Mouse (Mus musculus) right cerebral cortex, postnatal 36 days (tissue): ENCODE results near the gene Kansl1.

Source experiments
- DNase-seq, 2 experiments: peaks; one replicate each; pipeline ENCODE4 v3.0.0; 2022; ENCODE audit warnings: low spot score in 2 of 2, mixed read lengths in 1 of 2

The Kansl1 gene

DNA sequence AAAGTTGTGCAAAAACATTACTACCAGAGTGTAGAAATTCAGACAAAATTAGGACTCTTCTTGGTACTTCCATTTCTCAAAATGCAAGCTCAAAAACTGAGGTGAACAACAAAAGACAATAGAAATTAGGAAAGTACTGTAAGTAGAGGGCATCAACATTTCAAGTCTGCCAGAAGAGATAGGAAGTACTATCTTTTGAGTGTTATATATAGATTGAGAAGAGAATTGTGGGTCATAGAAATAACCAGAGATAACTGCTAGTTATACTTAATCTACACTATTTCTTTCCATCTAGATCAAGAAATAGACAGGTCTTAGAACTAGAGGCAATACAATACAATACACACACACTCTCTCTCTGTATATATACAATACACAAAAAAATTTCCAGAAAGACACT, 30.2 kb downstream of the Kansl1 start:
- no peak for DNase-seq

DNA sequence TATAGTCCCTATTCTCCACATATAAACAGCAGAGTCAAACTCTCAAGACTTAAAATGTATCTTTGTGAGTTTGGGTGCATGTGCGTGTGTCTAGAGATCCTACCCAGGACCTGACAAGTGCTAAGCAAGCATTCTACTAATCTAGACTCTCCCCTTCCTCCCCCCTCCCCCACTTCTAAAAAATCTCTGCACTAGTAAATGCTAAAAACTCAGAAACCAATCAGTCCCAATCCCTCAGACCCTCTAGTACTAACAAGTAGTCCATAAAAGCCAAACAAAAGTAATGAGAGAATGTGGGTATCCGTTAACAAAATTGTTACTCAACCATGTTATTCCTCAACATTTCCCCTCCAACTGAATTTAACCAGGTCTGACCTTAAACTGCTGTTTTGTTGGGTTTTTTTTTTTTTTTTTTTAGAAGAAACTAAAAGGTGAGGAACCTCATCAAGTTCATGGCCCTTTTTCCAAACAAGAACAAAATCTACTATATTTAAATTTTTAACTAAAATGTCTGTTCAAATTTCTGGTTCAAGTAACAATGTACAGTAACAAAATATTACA, 32.2 kb downstream of the Kansl1 start:
- DNase-seq: no peak

DNA sequence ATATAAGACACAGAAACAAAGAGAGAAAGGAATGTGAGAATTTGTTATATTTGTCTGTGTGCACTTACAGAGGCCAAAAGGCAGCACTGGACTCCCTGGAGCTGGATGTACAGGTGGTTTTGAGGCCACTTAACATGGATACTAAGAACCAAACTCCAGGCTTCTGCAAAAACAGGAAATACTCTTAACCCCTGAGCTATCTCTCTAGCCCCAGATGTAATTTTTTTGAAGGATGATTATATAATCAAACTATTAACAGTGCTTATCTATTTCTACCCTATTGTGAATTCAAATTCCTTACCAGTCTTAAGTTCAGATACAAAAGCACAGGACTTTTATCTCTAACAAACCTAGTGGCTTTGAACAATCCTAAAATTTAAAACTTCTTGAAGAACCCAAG, 32.9 kb downstream of the Kansl1 start:
- no peak for DNase-seq

DNA sequence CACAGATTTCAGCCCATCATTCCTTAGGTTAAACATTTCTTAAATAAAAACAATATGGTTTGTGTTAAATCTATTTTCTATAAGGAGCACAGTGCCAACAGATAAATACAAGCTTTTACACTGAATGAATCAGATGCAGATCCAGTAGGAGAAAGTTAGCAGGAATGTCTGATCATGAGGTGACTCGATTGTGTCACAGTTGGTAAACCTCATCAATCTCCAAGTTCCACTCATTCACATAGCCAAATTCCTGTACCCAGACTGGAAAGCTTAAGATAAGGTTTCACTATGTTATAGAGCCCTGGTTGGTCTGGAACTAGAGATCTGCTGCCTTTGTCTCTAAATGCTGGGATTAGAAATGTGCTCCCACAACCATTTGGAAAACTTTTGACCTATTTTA, 33.5 kb downstream of the Kansl1 start:
- DNase-seq: no peak

DNA sequence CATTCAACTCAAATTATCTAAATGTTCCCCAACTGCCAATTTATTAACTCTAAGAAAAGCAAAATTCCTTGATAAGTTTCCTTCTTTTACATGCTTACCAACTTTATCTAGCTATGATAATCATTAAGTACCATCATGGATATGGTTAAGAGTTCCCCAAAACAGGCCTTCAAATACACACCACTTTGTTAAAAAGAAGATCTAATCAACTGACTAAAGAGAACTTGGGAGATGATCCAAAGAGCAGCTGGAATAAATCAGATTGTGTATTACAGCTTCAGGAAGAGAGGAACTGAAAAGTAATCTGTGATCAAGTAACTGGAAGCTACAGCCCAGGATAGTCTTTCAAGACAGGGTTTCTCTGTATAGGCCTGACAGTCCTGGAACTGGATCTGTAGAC, 36.4 kb downstream of the Kansl1 start:
- DNase-seq: no peak

DNA sequence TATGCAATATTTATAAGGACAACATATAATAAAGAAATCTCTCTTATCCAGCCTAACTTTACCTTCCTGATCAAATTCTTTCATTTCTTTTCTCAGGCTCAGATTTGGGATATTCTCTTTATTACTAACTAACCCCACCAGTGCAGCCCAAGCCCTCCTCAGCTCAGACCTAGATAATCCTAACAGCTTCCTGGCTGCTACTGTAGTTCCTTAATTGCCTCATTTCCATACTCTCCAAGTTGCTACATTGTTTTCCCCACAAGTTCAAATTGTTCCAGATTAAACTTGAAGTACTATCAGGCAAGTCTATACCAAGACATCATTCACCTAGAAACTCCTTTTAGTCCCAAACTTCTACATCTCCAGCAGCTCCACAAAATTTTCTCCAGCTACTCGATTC, 36.9 kb downstream of the Kansl1 start:
- no peak for DNase-seq

DNA sequence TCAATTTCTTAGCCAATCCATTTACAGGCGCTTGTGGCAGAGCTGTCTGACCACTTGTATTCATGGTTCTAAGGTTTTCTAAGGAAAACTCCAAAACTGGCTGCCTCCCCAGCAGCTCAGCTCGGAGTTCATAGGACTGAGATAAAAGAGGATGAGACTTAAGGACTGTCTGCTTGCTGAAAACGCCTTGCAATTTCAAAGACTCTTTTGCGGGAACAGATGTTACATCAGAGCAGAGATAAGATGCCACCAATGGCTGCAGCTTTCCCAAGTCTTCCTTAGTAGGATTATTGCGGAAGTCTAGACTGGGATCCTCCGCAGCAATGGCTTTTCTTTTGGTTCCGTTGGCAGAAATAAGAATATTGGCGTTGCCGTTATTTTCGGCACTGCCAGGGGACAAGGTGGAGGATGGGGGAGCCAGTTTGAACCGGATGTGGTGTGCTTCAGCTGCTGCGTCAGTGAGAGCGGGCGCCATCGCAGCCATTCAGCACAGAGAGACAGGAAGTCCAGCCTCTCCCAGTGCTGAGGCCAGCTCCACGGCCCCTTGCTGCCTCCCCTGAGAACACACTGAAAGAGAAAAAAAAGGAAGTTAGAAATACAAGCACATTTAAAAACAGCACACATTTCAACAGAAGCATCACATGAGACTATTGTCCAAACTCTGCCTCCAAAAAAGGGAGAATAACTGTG, 43.8 kb downstream of the Kansl1 start:
- peak in 1 of 2 experiments; percentile 9 for DNase-seq

DNA sequence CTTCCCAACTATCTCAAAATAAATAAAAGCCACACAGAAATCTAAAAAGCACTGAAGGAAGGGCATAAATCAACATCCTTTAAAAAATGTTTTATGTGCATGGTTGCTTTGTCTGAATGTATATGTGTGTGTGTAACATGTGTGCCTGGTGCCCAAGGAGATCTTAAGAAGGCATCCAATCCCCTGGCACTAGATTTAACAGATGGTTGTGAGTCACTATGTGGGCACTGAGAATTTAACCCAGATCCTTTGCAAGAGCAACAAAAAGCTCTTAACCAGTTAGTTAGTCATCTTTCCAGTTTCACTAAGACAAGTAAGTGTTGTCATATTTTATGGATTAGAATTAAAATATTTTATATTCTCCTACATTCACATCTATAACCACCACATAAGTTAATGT, 56.4 kb downstream of the Kansl1 start:
- DNase-seq: peak in 1 of 2 experiments; percentile 8

DNA sequence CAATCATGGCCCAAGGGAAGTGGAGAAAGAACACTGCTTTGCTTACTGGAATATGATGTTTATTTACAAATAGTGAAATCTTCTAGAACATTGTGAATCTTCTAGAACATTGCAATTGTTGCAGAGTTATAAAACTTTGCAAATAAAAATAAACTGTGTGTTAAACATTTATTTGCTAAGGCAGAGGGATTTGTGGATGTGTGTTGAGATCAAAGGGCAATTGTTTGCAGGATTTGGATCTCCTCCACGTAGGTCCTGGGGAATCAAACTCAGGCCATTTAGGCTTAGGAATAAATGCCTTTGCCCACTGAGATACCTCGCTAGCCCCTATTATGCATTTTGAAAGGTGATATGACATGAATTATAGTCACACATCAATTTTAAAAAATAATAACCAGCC, 61.3 kb downstream of the Kansl1 start:
- no peak for DNase-seq

DNA sequence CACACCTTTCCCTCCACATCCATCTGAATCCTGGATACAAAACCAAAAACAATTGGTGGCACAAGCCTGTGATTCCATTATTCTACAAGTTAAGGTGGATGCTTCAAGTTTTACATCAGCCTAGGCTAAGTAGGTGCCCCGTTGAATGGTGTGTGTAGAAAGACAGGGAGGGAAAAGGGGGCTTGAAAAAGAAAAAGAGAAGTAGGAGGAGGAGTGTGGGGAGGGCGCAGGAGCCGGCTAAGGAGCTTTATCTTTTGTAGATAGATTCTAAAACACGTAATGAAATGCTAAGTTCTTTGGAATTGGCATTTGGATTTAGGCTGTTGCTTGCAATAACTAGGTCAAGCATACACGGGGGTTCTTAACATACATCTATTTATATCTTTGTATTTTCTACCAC, 67.7 kb downstream of the Kansl1 start:
- DNase-seq: no peak

DNA sequence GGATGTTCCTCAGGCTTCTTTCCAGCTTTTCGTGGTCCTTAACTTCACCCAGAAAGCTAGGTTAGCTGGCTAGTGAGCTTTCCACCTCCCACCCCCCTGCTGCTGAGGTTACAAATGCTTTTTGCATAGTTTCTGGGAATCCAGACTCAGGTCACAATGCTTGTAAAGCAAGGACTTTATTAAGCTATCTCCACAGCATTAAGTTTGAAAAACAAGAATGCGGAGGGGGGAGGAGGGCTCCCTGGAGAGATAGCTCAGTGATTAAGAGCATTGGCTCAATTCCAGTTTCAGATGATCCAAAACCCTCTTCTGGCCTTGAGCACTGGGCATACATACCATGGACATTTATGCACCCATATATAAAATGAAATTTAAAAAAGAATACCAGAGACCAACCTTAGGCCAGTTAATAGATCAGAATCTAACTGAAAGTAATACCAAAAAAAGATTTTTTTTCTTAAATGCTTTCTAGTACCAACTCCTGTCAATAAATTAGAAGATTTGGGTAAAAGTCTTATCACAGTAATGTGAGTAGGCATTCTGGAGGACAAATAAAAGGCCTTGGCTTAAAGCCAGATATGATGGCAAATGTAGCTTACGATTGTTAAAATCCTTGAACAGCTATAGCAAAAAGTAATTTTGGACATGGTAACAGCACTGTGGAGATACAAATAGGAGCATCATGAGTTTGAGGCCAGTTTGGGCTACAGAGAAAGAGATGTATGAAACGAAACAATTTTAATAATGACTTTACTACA, 69.0 kb downstream of the Kansl1 start:
- DNase-seq: no peak

DNA sequence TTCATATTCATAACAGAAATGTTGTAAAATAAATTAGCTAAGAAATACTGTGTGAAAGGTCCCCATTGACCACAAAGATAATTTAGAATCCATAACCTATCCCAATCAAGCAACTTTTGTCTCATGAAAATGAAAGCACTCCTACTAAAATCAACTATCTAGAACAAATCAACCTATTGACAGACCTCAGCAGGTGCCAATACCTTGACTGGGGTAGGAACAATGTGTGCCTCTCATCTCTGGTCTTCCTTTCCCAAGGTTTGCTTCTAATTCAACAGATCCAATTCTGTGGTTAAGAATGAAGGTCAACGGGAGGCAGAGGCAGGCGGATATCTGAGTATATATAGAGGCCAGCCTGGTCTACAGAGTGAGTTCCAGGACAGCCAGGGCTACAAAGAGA, 73.0 kb downstream of the Kansl1 start:
- no peak for DNase-seq

DNA sequence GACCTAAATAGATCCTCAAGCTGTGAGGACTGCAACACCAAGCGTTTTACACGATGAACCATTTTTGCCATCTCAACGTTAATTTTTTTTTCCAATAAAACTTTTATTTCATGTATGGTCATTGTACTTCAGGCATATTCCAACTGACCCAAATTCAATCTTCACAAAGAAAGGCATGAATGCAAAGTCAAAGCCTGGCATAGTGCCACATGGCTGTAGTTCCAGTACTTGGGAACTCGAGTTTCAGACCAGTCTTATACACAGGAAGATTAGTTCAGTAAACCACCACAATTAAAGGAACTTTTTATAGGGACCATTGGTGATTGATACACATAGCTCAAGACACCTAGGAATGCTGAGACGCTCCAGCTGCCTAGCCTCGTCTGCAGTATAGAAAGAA, 75.5 kb downstream of the Kansl1 start:
- no peak for DNase-seq

DNA sequence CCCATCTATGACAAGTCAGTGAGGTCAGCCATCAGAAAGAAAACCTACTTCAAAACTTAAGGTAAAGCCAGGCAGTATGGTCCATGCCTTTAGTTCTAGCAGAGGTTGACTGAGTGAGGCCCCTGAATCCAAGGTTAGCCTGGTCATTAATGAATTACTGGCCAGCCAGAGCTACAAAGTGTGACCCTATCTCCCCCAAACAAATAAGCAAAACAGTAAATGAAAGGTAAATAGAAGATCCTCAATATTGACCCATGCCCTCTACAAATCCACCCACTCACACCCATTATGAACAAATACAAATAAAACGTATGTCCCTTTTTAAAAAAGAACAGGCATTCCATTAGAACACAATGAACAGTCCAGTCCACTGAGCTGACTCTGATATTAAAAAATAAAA, 76.5 kb downstream of the Kansl1 start:
- no peak for DNase-seq

DNA sequence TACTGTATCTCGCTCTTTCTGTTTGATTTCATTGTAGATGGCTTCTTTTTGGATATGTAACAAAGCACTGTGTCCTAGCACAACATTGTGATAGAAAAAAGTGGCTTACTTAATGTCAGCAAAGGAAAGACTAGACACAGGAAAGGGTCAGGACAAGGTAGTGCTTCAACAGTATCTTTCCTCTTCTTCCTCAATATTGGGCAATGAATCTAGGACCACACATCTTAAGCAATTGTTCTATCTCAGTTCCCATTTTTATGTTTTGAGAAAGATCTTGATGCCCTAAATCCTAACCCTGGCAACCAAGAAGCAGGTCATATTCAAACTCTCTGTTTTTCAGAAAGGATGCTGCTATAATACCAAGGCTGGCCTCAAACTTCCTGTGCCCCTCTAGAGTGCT, 81.4 kb downstream of the Kansl1 start:
- DNase-seq: no peak

DNA sequence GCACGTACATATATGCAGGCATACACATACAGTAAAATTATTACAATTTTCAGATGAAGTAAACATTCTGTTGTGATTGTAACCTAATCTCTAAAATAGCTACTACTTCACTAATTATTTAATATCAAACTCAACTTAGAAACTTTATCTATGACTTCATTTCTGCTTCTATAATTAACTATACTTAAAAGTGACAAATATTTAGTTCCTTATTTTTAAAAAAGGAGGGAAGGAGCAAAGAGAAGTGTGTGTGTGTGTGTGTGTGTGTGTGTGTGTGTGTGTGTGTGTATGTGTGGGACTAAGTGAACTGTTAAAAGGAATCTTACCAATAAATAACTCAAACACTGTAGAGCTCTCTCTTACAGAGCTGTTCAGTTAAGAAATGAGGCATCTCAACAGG, 82.1 kb downstream of the Kansl1 start:
- DNase-seq: no peak

DNA sequence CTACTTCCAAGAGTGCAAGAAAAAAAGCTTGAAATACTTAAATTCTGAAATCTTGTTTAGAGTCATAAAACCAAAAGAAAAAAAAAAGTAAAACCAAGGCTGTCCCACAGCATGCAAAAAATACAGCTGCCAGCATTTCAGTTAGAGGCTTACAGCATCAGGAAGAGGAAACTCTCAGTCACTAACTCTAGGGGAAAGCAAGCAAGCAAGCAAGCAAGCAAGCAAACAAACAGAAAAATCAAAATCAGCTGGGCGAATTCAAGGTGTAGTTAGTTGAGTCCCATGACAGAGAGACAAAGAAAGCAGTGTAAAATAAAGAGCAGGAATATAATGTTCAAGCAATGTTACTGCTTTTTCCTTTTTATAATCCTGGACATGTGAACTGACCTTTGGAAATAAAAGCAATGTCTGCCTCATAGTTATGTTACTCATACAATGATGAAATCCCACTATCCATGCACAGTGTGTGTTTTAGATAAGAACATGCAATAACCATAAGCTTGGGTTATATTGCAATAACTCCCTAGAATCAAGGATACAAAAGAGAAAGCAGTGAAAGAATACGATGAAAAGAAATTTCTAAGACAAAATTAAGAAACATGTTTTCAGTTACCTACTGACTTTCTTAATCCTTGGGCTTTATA, 85.4 kb downstream of the Kansl1 start:
- DNase-seq: no peak

DNA sequence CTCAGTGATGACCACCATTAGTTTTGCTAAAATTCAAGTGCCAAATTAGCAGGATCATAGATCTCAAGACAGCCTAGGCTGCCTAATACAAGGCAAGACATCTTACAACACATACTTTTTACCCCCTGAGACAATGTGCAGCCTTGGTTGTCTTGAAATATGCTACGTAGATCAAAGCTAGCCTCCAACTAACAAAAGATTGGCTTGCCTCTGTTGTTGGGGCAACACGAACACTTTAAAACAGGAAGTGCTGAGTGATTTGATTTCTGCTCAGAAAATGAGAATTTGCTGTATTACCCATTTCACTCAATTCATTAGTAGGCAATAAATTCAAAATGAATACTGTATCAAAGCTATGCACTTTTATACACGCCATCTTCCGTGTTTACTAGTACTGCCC, 86.8 kb downstream of the Kansl1 start:
- no peak for DNase-seq

DNA sequence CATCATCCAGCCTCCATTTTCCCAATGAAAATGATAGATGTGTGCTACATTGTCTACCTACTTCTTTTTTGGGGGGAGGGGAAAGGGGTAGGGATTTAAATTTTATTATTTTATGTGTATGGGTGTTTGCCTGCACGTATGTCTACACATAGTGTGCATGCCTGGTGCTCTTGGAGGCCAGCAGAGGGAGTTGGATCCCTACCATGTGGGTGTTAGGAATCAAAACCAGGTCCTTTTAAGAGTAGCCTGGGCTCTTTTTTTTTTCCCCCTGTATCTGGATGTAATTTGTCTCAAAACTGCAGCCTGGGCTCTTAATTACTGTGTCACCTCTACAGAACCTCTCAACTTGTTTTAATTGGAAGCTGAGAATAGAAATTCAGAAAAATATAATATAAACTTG, 89.0 kb downstream of the Kansl1 start:
- DNase-seq: no peak

DNA sequence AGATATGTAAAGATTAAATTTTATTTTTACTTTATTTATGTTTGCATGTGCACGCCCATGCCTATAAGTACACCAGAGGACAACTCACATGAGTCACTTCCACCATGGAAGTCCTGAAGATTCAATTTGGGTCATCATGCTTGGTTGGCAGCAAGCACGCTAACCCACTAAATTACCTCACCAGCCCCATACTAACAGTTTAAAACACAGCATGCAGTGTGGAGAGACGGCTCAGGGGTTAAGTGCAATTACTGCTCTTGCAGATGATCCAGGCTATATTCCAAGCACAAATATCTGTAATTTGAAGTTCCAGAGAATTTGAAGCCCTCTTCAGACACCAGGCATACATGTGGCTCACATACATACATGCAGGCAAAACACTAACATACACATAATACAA, 92.4 kb downstream of the Kansl1 start:
- no peak for DNase-seq

DNA sequence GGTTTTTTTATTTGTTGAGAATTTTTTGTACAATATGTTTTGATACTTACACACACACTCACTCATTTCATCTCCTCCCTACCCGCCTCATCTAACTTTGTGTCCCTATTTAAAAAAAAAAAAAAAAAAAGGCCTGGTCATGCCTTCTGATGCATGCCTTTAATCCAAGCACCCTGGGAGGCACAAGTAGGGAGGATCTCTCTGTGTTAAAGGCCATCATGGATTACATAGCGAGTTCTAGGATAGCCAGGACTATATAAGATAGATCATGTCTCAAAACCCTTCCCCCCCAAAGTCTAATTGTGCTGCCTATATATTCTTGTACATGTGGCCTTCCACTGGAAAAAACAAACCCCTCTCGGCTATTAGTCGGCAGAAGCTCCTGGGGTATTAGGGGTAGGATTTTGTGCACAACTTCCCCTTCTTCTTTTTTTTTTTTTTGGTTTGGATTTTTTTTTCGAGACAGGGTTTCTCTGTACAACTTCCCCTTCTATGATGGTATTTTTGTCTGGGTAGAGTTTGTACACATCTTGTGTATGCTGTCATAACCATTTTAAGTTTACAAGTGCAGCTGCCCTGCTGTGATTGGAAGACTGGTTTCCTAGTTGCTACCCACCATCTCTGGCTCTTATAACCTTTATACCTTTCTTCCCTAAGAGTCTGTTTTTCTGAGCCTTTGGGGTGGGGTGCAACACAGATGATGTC, 101.0 kb downstream of the Kansl1 start:
- no peak for DNase-seq
